Mouse (Mus musculus) lung, postnatal 0 days (tissue): ENCODE results near the gene Glt1d1.

Experiments used
- CTCF ChIP-seq: IDR thresholded peaks from 2 replicates; pipeline ENCODE4 v1.5.1; 2016; ENCODE audit warnings: antibody characterized with exemption, mild to moderate bottlenecking
- EP300 ChIP-seq: IDR thresholded peaks from 2 replicates; pipeline ENCODE4 v1.6.1; 2016; ENCODE audit warnings: antibody characterized with exemption, mild to moderate bottlenecking, control low read depth

- TF ChIP-seq CTCF (no peak), EP300 (no peak)
Observed at GRCm38 (mm10) chr5:127639067-127639605, 7.1 kb downstream of the Glt1d1 start.
